Mouse (Mus musculus): ENCODE data around the gene N4bp3.
"Not testable (repeated sequence)": the region's sequence is repeated elsewhere in the genome, so short reads cannot be mapped to it uniquely, and the experiment has no call there.

The N4bp3 gene

GRCm38 (mm10) chr11:51652889-51653418 lies 2.3 kb upstream of the N4bp3 start:
- DNase-seq (ENCODE audit: low read depth) = no peak

GRCm38 (mm10) chr11:51650261-51650660 lies 381 bp downstream of the N4bp3 start:
- no peak for DNase-seq (ENCODE audit: low read depth)

- peak; percentile 59 for DNase-seq (ENCODE audit: low read depth)
Measured at GRCm38 (mm10) chr11:51649889-51650199, 798 bp downstream of the N4bp3 start.

GRCm38 (mm10) chr11:51649111-51649888 lies 1.3 kb downstream of the N4bp3 start:
- no peak for DNase-seq (ENCODE audit: low read depth)

- no peak for DNase-seq (ENCODE audit: low read depth)
Measured at GRCm38 (mm10) chr11:51648566-51648965, 2.1 kb downstream of the N4bp3 start.

- DNase-seq (ENCODE audit: low read depth) = no peak
Measured at GRCm38 (mm10) chr11:51646751-51647667, 3.6 kb downstream of the N4bp3 start.

GRCm38 (mm10) chr11:51646245-51646644 lies 4.4 kb downstream of the N4bp3 start:
- DNase-seq (ENCODE audit: low read depth) = no peak

- DNase-seq (ENCODE audit: low read depth) = no peak
Measured at GRCm38 (mm10) chr11:51645293-51645692, 5.3 kb downstream of the N4bp3 start.

- peak; percentile 71 for DNase-seq (ENCODE audit: low read depth)
Measured at GRCm38 (mm10) chr11:51644217-51644616, 6.4 kb downstream of the N4bp3 start.

- peak; percentile 55 for DNase-seq (ENCODE audit: low read depth)
Measured at GRCm38 (mm10) chr11:51643761-51644160, 6.9 kb downstream of the N4bp3 start.

GRCm38 (mm10) chr11:51643202-51643601 lies 7.4 kb downstream of the N4bp3 start:
- no peak for DNase-seq (ENCODE audit: low read depth)

- DNase-seq (ENCODE audit: low read depth) = no peak
Measured at GRCm38 (mm10) chr11:51640748-51641147, 9.9 kb downstream of the N4bp3 start.

GRCm38 (mm10) chr11:51638497-51638896 lies 12.1 kb downstream of the N4bp3 start:
- peak; percentile 40 for DNase-seq (ENCODE audit: low read depth)

GRCm38 (mm10) chr11:51637971-51638414 lies 12.6 kb downstream of the N4bp3 start:
- DNase-seq (ENCODE audit: low read depth) = peak; percentile 64

- peak; percentile 89 for DNase-seq (ENCODE audit: low read depth)
Measured at GRCm38 (mm10) chr11:51636323-51636684, 14.3 kb downstream of the N4bp3 start.

GRCm38 (mm10) chr11:51635525-51636322 lies 14.9 kb downstream of the N4bp3 start, which contains the start of gene Rmnd5b:
Rmnd5b (minus strand) TSS chr11:51635896.
- DNase-seq (ENCODE audit: low read depth) = peak; percentile 93

GRCm38 (mm10) chr11:51635127-51635524 lies 15.5 kb downstream of the N4bp3 start:
- DNase-seq (ENCODE audit: low read depth) = no peak

GRCm38 (mm10) chr11:51633721-51634120 lies 16.9 kb downstream of the N4bp3 start:
- no peak for DNase-seq (ENCODE audit: low read depth)

- not testable (repeated sequence) for DNase-seq (ENCODE audit: low read depth)
Measured at GRCm38 (mm10) chr11:51633200-51633599, 17.4 kb downstream of the N4bp3 start.

- DNase-seq (ENCODE audit: low read depth) = no peak
Measured at GRCm38 (mm10) chr11:51632130-51632753, 18.4 kb downstream of the N4bp3 start.

GRCm38 (mm10) chr11:51629651-51630314 lies 20.9 kb downstream of the N4bp3 start:
- DNase-seq (ENCODE audit: low read depth) = no peak
